Mouse (Mus musculus) testis, adult 2 months (tissue): ENCODE results near the gene Cd300e. TPM values are rescaled to one million over a fixed set of nuclear protein-coding genes. Genes with fewer than 3 reads are reported as not detected.
"Not testable (repeated sequence)": the region's sequence is repeated elsewhere in the genome, so short reads cannot be mapped to it uniquely, and the experiment has no call there.

Experiments used
- H3K27ac ChIP-seq: fragments of 200-500 bp; 2 replicates; pipeline ENCODE4 v1.5.1; 2012; ENCODE audit warnings: low read depth, low read length; ENCODE audit not compliant: control insufficient read depth, insufficient read depth
- H3K27me3 ChIP-seq: fragments of 200-500 bp; 2 replicates; pipeline ENCODE4 v1.6.1; 2012; ENCODE audit warnings: mild to moderate bottlenecking, low read length, moderate library complexity; ENCODE audit not compliant: control insufficient read depth, insufficient read depth
- H3K36me3 ChIP-seq: fragments of 200-500 bp; 2 replicates; pipeline ENCODE4 v1.6.1; 2012; ENCODE audit warnings: mild to moderate bottlenecking, low read length; ENCODE audit not compliant: control insufficient read depth, insufficient read depth
- H3K4me1 ChIP-seq: fragments of 200-500 bp; 2 replicates; pipeline ENCODE4 v1.6.1; 2012; ENCODE audit warnings: low read length; ENCODE audit not compliant: control insufficient read depth, insufficient read depth
- H3K4me3 ChIP-seq: fragments of 200-500 bp; 2 replicates; pipeline ENCODE4 v1.5.1; 2012; ENCODE audit warnings: low read depth, mild to moderate bottlenecking, low read length, moderate library complexity, mixed read lengths; ENCODE audit not compliant: control insufficient read depth
- CTCF ChIP-seq: fragments of 200-500 bp; IDR thresholded peaks from 2 replicates; pipeline ENCODE4 v1.5.1; 2012; ENCODE audit warnings: low read depth, mild to moderate bottlenecking, inconsistent platforms, low read length, moderate library complexity; ENCODE audit not compliant: control insufficient read depth, insufficient read depth, insufficient replicate concordance
- POLR2A ChIP-seq: fragments of 200-500 bp; IDR thresholded peaks from 2 replicates; pipeline ENCODE4 v1.6.1; 2012; ENCODE audit warnings: low read depth, mild to moderate bottlenecking, inconsistent platforms, low read length, moderate library complexity; ENCODE audit not compliant: control insufficient read depth
- polyA plus RNA-seq: library from polyadenylated mRNA; depleted of rRNA; stranded (reverse); fragments of >200 nt; gene quantifications from 2 replicates; pipeline ENCODE4 v1.2.3, GENCODE M21; 2012

Cd300e gene
- polyA plus RNA-seq, 1 experiment = not detected

DNA sequence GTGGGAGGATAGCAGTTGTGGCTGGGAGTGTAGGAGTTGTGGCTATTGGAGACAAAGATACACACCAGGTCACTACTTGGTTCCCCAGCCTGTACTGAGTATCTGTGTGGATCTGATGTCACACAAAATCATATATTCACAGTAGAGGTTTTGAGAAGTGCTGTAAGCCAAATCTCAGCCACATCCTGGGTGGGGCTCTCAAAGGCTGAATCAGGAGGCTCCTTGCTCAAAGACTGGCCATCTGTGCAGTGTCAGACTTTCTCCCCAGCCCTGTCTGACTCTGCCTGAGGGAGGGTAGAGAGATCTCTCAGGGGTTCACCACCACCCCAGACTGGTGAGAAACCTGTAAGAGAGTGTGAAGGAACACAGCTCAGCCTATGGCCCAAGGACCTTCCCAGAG, 7.4 kb downstream of the Cd300e start:
- no peak overlapping the region for H3K4me3 ChIP-seq

DNA sequence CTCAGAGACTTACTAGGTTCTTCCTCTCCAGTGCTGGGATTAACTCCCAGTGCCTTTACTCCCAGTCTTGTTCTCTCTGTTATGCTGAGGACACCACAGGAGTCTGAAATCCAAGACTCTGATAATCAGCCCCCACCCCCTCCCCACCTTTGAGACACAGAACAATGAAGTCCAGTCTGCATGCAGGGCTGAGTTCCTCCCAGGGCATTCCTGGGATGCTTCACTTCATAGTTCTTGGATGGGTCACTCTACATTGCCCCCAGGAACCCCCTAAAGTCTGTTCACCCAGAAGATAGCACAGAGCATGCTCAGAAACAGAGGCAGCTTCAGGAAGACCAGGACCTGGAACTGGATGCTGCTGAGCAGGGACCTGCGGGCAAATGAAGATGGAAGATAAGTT, 9.0 kb downstream of the Cd300e start:
- no peaks in the 10 kb centered on the region for H3K4me1 ChIP-seq
- TF ChIP-seq POLR2A (no peak), CTCF (no peak)
- no peaks in the 10 kb centered on the region for H3K27me3 ChIP-seq
- H3K27ac ChIP-seq = no peak overlapping the region
- H3K36me3 ChIP-seq = no peaks in the 10 kb centered on the region
- H3K4me3 ChIP-seq = no peak overlapping the region

More for the DNA sequence above, 7.4 kb downstream of the Cd300e start:
- TF ChIP-seq CTCF (no peak), POLR2A (no peak)
- no peaks in the 10 kb centered on the region for H3K27me3 ChIP-seq
- no peaks in the 10 kb centered on the region for H3K36me3 ChIP-seq
- no peak overlapping the region for H3K27ac ChIP-seq
- no peaks in the 10 kb centered on the region for H3K4me1 ChIP-seq

DNA sequence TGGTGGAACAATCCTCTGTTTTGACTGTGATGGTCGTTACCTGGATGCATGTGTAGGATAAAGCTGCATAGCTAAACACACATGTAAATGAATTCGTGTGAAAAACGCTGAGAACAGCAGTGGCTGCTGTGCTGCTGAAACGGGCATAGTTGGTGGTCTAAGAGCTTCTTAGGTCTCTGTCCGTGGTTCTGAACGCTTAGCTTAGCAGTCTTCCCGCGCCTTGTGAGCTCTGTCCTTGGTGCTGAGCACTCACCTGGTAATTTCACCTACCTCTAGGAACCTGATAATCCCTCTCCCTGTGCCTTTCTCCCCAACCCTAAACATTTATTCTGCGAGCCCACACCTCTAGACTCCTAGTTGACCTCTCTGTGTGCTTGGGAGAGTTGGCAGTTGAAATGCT, 9.8 kb downstream of the Cd300e start:
- H3K27me3 ChIP-seq = no peaks in the 10 kb centered on the region
- H3K4me1 ChIP-seq = no peaks in the 10 kb centered on the region
- no peak overlapping the region for H3K4me3 ChIP-seq
- H3K36me3 ChIP-seq = no peaks in the 10 kb centered on the region
- H3K27ac ChIP-seq = no peak overlapping the region
- TF ChIP-seq POLR2A = no peak
- TF ChIP-seq CTCF = no peak

DNA sequence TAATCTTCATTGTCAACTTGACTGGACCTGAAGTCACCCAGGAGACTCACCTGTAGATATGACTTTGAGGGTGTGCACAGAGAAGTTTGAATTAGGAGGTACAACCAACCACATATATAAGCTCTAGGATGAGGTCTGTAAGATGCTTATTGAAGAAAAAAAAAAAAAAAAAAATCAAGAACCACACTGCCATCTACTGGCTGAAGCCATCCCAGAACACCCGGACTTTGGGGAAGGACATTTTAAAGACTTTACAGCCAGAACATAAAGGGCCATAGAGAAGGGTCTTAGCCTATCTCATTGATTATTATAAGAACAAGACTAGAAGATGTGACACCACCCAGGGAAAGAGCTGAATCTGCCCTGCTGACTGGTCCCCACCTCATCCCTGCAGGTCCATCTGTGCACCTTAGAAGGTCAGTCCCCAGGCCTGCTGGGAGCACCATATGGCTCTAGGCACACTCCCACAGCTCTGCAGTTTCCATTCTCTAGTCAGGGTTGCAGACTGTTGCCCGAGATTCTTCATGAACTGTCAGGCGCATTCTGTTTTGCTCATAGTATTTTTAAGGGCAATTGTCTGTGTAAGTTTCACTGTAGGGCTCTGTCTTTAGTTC, 12.6 kb downstream of the Cd300e start:
- no peaks in the 10 kb centered on the region for H3K36me3 ChIP-seq
- no peaks in the 10 kb centered on the region for H3K27me3 ChIP-seq
- no peak overlapping the region for H3K27ac ChIP-seq
- H3K4me3 ChIP-seq = no peak overlapping the region
- no peaks in the 10 kb centered on the region for H3K4me1 ChIP-seq
- TF ChIP-seq POLR2A = no peak
- no peak for TF ChIP-seq CTCF

DNA sequence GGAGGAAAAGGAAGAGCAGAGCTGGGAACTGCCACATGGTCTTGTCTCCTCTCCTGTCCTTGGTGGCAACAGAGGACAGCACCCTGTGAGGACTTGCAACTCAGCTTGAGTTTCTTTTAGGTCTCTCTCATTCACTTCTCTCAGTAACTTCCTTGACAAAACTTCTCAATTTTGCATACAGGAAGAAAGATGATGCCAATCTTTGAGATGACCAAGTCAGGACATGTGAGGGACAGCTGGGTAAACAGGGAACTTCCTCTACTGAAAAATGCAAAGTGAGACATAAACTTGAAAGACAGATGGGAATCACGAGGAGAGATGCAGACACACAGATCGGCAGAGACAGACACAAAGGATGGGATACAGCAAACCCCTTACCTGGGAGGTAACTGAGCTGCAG, 13.7 kb downstream of the Cd300e start, which contains the start of gene Cd300ld3:
Gene Cd300ld3 (minus strand): TSS at position 151 of the 400 bp plus-strand sequence.
- no peak for TF ChIP-seq POLR2A
- no peak for TF ChIP-seq CTCF
- Histone ChIP-seq H3K36me3 (no peaks in the 10 kb centered on the region), H3K4me3 (no peak within 1 kb of the TSS), H3K4me1 (no peaks in the 10 kb centered on the region), H3K27ac (no peak within 1 kb of the TSS), H3K27me3 (no peaks in the 10 kb centered on the region)

DNA sequence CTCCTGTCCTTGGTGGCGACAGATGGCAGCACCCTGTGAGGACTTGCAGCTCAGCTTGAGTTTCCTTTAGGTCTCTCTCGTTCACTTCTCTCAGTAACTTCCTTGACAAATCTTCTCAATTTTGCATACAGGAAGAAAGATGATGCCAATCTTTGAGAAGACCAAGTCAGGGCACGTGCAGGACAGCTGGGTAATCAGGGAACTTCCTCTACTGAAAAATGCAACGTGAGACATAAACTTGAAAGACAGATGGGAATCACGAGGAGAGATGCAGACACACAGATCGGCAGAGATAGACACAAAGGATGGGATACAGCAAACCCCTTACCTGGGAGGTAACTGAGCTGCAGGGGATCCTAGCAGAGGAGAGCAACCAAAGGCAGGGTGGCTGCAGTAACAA, 24.3 kb downstream of the Cd300e start, which contains the start of gene Cd300ld5:
Gene Cd300ld5 (minus strand): TSS at position 101 of the 400 bp plus-strand sequence.
- not testable (repeated sequence) for H3K4me1 ChIP-seq, H3K27me3 ChIP-seq, H3K4me3 ChIP-seq, H3K36me3 ChIP-seq, H3K27ac ChIP-seq

DNA sequence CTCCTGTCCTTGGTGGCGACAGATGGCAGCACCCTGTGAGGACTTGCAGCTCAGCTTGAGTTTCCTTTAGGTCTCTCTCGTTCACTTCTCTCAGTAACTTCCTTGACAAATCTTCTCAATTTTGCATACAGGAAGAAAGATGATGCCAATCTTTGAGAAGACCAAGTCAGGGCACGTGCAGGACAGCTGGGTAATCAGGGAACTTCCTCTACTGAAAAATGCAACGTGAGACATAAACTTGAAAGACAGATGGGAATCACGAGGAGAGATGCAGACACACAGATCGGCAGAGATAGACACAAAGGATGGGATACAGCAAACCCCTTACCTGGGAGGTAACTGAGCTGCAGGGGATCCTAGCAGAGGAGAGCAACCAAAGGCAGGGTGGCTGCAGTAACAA, 35.1 kb downstream of the Cd300e start, which contains the start of gene Cd300ld4:
Gene Cd300ld4 (minus strand): TSS at position 101 of the 400 bp plus-strand sequence.
- H3K4me1 ChIP-seq, H3K27me3 ChIP-seq, H3K36me3 ChIP-seq, H3K4me3 ChIP-seq, H3K27ac ChIP-seq: not testable (repeated sequence)

DNA sequence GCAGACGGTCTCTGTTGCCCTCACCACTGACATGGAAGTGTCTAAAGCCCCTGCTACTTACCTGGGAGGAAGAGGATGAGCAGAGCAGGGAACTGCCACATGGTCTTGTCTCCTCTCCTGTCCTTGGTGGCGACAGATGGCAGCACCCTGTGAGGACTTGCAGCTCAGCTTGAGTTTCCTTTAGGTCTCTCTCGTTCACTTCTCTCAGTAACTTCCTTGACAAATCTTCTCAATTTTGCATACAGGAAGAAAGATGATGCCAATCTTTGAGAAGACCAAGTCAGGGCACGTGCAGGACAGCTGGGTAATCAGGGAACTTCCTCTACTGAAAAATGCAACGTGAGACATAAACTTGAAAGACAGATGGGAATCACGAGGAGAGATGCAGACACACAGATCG, 45.9 kb downstream of the Cd300e start, which contains the start of gene Cd300ld2:
Gene Cd300ld2 (minus strand): TSS at position 101 of the 400 bp plus-strand sequence.
- not testable (repeated sequence) for H3K27ac ChIP-seq, H3K36me3 ChIP-seq, H3K4me1 ChIP-seq, H3K27me3 ChIP-seq, H3K4me3 ChIP-seq
